Mouse (Mus musculus): ENCODE data around the gene Ttc25. TPM values are rescaled to one million over a fixed set of nuclear protein-coding genes. Genes with fewer than 3 reads are reported as not detected.

Ttc25 gene
- polyA plus RNA-seq, 2 experiments = 0.14 to 0.55 TPM

DNA sequence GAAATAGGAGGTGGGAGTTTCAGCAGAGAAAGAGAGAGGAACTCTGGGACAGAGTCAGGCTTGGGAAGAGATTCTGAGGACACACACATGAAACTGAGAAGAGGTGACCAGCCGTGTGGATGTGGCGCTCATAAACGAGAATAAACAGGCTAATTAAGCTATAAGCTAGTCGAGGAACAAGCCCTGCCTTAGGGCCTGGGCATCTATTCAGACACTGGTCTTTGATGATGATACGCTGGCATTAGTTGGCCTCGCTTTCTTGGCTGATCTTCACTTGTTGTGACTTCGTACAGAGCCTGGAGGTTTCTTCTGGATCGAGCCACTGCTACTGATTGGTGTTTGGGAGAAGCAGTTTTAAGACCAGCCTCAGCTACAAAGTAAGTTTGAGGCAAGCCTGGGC is 39.4 kb upstream of the Ttc25 start:
- no peak for TF ChIP-seq POLR2A (IDR thresholded peaks at IDR 0.05; ENCODE audit: borderline replicate concordance, extremely low read depth, insufficient read depth, insufficient read length)
- Histone ChIP-seq H3K36me3 (ENCODE audit: control insufficient read depth, insufficient read depth, low read length) (peaks cover 95% of the 10 kb centered on the region), H3K9me3 (ENCODE audit: control insufficient read depth, low read length) (no peaks in the 10 kb centered on the region), H3K4me3 (replicated peaks; ENCODE audit: low read length) (no peak overlapping the region), H3K27ac (replicated peaks; ENCODE audit: low read depth, low read length) (no peak overlapping the region), H3K27me3 (ENCODE audit: control insufficient read depth, insufficient read depth, low read length) (no peaks in the 10 kb centered on the region), H3K4me2 (replicated peaks; ENCODE audit: low read depth, low read length, severe bottlenecking) (no peak overlapping the region), H3K9ac (ENCODE audit: low read depth, low read length, severe bottlenecking) (no peak overlapping the region), H3K4me1 (ENCODE audit: control insufficient read depth, insufficient read depth, low read length) (no peaks in the 10 kb centered on the region)
- ATAC-seq (ENCODE audit: low FRiP score, low read depth) (no peak), DNase-seq (ENCODE audit: low spot score) (no peak)
- 93% methylated on average over 8 of the region's 8 CpGs for WGBS

DNA sequence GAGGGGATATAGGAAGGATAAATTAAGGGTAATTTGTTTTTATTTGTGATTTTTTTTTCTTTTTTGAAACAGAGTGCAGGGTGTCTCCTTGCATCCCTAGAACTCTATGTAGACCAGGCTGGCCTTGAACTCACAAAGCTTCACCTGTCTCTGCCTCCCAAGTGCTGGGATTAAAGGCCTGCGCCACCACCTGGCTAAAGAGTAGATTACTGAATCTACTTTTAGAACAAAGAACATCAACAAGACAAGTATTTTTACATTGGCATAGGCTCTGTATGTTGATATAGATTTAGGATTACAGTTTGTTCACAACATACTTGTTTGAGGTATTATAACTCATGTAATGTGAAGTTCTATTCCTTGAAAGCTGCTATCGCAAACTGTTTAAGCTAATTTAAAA is 34.9 kb upstream of the Ttc25 start:
- Histone ChIP-seq H3K4me2 (replicated peaks; ENCODE audit: low read depth, low read length, severe bottlenecking) (no peak overlapping the region), H3K27me3 (ENCODE audit: control insufficient read depth, insufficient read depth, low read length) (no peaks in the 10 kb centered on the region), H3K4me1 (ENCODE audit: control insufficient read depth, insufficient read depth, low read length) (no peaks in the 10 kb centered on the region), H3K36me3 (ENCODE audit: control insufficient read depth, insufficient read depth, low read length) (peaks cover 95% of the 10 kb centered on the region), H3K9me3 (ENCODE audit: control insufficient read depth, low read length) (no peaks in the 10 kb centered on the region), H3K9ac (ENCODE audit: low read depth, low read length, severe bottlenecking) (no peak overlapping the region), H3K27ac (replicated peaks; ENCODE audit: low read depth, low read length) (no peak overlapping the region), H3K4me3 (replicated peaks; ENCODE audit: low read length) (no peak overlapping the region)
- DNase-seq (ENCODE audit: low spot score) (no peak), ATAC-seq (ENCODE audit: low FRiP score, low read depth) (no peak)
- WGBS = 97% methylated on average over 2 of the region's 2 CpGs
- no peak for TF ChIP-seq POLR2A (IDR thresholded peaks at IDR 0.05; ENCODE audit: borderline replicate concordance, extremely low read depth, insufficient read depth, insufficient read length)

DNA sequence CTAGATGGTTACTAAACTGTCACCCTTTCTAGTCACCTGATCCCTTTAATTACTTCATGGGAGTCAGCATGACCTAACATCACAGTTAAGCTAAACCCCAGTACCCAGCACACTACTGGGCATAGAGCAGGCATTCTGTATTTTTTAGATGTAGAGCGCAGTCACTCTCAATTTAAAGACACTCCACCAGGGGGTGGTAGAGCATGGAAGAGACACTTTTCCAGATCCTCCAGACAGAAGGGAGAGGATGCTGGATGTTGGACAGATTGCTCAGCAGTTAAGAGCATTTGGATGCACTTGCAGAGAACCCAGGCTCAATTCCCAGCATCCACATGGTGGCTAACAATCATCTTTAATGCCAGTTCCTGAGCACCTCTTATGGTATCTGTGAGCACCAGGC is 33.0 kb upstream of the Ttc25 start:
- WGBS = 97% methylated on average over 1 of the region's 1 CpGs
- TF ChIP-seq POLR2A (IDR thresholded peaks at IDR 0.05; ENCODE audit: borderline replicate concordance, extremely low read depth, insufficient read depth, insufficient read length) = no peak
- Histone ChIP-seq H3K4me2 (replicated peaks; ENCODE audit: low read depth, low read length, severe bottlenecking) (no peak overlapping the region), H3K9ac (ENCODE audit: low read depth, low read length, severe bottlenecking) (no peak overlapping the region), H3K36me3 (ENCODE audit: control insufficient read depth, insufficient read depth, low read length) (peaks cover 95% of the 10 kb centered on the region), H3K4me3 (replicated peaks; ENCODE audit: low read length) (no peak overlapping the region), H3K27ac (replicated peaks; ENCODE audit: low read depth, low read length) (no peak overlapping the region), H3K4me1 (ENCODE audit: control insufficient read depth, insufficient read depth, low read length) (no peaks in the 10 kb centered on the region), H3K27me3 (ENCODE audit: control insufficient read depth, insufficient read depth, low read length) (no peaks in the 10 kb centered on the region), H3K9me3 (ENCODE audit: control insufficient read depth, low read length) (no peaks in the 10 kb centered on the region)
- DNase-seq (ENCODE audit: low spot score) = no peak
- no peak for ATAC-seq (ENCODE audit: low FRiP score, low read depth)

DNA sequence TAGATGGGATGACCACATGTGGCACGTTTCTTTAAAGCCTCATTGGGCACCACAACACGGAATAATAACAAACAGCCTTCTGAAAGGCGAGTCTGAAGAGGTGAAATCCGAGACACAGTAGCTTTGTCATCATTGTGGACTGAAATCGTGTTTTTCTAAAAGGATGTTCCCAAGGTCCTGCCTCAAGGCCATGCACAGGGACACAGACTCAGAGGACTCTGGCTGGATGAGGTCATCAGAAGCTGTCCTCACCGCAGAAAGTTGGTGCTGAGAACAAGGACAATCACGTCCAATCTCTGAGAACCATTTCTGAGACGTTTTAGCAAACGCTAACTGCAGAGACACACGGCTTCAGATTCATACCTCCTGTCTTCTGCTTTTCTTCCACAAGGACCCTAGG is 31.7 kb upstream of the Ttc25 start:
- Histone ChIP-seq H3K36me3 (ENCODE audit: control insufficient read depth, insufficient read depth, low read length) (peaks cover 95% of the 10 kb centered on the region), H3K27me3 (ENCODE audit: control insufficient read depth, insufficient read depth, low read length) (no peaks in the 10 kb centered on the region)

DNA sequence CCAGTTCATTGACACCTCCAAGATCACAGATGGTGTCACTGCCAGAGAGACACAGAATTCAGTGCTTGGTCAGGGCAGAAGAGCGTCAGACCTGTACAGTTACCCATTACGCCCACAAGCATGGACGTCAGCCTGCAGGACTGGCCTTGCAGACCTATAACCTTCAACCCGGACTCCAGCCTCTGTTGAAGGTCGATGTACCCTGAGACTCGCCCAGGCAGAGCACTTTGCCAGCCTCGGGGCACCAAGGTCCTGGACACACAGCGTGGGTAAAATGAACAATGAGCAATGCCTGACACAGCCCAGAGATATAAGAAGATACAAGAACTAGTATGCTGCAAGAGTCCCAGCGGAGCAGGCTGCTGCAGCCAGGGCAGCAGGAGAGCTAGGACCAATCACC is 30.3 kb upstream of the Ttc25 start:
- TF ChIP-seq POLR2A (IDR thresholded peaks at IDR 0.05; ENCODE audit: borderline replicate concordance, extremely low read depth, insufficient read depth, insufficient read length) = no peak

More for the DNA sequence above, 31.7 kb upstream of the Ttc25 start:
- H3K4me3 ChIP-seq (replicated peaks; ENCODE audit: low read length) = no peak overlapping the region
- no peak overlapping the region for H3K4me2 ChIP-seq (replicated peaks; ENCODE audit: low read depth, low read length, severe bottlenecking)
- H3K27ac ChIP-seq (replicated peaks; ENCODE audit: low read depth, low read length) = no peak overlapping the region
- H3K9me3 ChIP-seq (ENCODE audit: control insufficient read depth, low read length) = no peaks in the 10 kb centered on the region
- no peak for ATAC-seq (ENCODE audit: low FRiP score, low read depth)
- no peak overlapping the region for H3K9ac ChIP-seq (ENCODE audit: low read depth, low read length, severe bottlenecking)
- WGBS = 88% methylated on average over 10 of the region's 10 CpGs
- no peaks in the 10 kb centered on the region for H3K4me1 ChIP-seq (ENCODE audit: control insufficient read depth, insufficient read depth, low read length)
- TF ChIP-seq POLR2A (IDR thresholded peaks at IDR 0.05; ENCODE audit: borderline replicate concordance, extremely low read depth, insufficient read depth, insufficient read length) = no peak
- no peak for DNase-seq (ENCODE audit: low spot score)

DNA sequence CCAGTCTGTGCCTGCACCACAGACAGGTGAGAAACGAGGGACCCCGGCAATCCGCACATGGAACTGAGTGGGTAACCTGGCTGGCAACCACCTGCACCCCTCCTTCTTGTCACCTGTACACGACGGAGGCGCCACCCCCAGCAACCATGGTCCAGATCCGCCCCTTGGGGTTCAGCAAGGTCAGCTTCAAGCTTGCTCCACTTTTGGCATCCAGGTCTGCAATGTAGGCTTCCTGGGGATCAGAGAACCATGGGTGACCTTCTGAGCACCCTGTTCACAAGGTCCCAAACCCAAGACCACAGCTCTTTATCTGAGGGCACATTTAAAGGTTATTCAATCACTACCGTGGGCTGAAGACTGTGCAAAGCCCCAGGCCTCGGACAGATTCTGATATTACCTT is 29.6 kb upstream of the Ttc25 start:
- Histone ChIP-seq H3K4me3 (replicated peaks; ENCODE audit: low read length) (no peak overlapping the region), H3K27me3 (ENCODE audit: control insufficient read depth, insufficient read depth, low read length) (no peaks in the 10 kb centered on the region), H3K27ac (replicated peaks; ENCODE audit: low read depth, low read length) (no peak overlapping the region), H3K9me3 (ENCODE audit: control insufficient read depth, low read length) (no peaks in the 10 kb centered on the region), H3K9ac (ENCODE audit: low read depth, low read length, severe bottlenecking) (no peak overlapping the region), H3K4me1 (ENCODE audit: control insufficient read depth, insufficient read depth, low read length) (no peaks in the 10 kb centered on the region), H3K36me3 (ENCODE audit: control insufficient read depth, insufficient read depth, low read length) (peaks cover 95% of the 10 kb centered on the region), H3K4me2 (replicated peaks; ENCODE audit: low read depth, low read length, severe bottlenecking) (no peak overlapping the region)
- no peak for TF ChIP-seq POLR2A (IDR thresholded peaks at IDR 0.05; ENCODE audit: borderline replicate concordance, extremely low read depth, insufficient read depth, insufficient read length)
- ATAC-seq (ENCODE audit: low FRiP score, low read depth) (no peak), DNase-seq (ENCODE audit: low spot score) (no peak)
- WGBS = 90% methylated on average over 9 of the region's 9 CpGs

More for the DNA sequence above, 30.3 kb upstream of the Ttc25 start:
- Histone ChIP-seq H3K27ac (replicated peaks; ENCODE audit: low read depth, low read length) (no peak overlapping the region), H3K9ac (ENCODE audit: low read depth, low read length, severe bottlenecking) (no peak overlapping the region), H3K4me3 (replicated peaks; ENCODE audit: low read length) (no peak overlapping the region), H3K27me3 (ENCODE audit: control insufficient read depth, insufficient read depth, low read length) (no peaks in the 10 kb centered on the region), H3K4me1 (ENCODE audit: control insufficient read depth, insufficient read depth, low read length) (no peaks in the 10 kb centered on the region), H3K36me3 (ENCODE audit: control insufficient read depth, insufficient read depth, low read length) (peaks cover 95% of the 10 kb centered on the region), H3K4me2 (replicated peaks; ENCODE audit: low read depth, low read length, severe bottlenecking) (no peak overlapping the region), H3K9me3 (ENCODE audit: control insufficient read depth, low read length) (no peaks in the 10 kb centered on the region)
- ATAC-seq (ENCODE audit: low FRiP score, low read depth) = no peak
- no peak for DNase-seq (ENCODE audit: low spot score)
- 95% methylated on average over 9 of the region's 9 CpGs for WGBS
